Mouse (Mus musculus): ENCODE results near the gene Drg2.
"Not testable (repeated sequence)": the region's sequence is repeated elsewhere in the genome, so short reads cannot be mapped to it uniquely, and the experiment has no call there.

Drg2 gene

DNA sequence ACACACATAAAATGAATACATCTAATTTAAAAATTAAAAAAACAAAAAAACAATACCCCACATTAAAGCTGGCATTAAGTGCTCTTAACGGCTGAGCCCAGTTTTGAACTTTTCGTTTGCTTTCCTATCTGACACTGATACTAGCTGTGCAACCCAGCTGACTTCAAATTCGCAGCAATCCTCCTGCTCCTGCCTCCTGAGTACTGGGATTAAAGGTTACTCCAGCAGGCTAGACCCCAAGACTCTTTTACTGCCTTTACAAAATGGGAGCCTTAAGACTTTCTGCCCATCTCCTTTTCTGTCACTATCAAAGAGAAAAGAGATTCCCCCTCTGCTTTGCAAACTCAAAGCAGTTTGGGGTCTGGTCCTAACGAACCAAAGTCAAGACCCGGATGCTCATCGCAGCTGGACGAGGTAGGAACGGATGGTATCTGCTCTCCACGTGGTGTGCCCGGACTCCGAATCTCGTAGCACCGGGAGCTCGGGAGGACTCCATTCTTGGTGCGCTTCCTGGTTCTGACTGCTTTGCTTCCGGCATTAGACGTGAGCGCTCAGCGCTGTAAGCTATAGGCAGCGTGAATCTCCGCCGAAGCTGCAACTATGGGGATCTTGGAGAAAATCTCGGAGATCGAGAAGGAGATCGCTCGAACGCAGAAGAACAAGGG lies at the start of gene Drg2:
Drg2 (plus strand) TSS at position 512 of the 665 bp plus-strand sequence.
- DNase-seq: peak; percentile 95

GRCm38 (mm10) chr11:60406606-60407005 lies 47.8 kb upstream of the Drg2 start:
- DNase-seq: no peak

DNA sequence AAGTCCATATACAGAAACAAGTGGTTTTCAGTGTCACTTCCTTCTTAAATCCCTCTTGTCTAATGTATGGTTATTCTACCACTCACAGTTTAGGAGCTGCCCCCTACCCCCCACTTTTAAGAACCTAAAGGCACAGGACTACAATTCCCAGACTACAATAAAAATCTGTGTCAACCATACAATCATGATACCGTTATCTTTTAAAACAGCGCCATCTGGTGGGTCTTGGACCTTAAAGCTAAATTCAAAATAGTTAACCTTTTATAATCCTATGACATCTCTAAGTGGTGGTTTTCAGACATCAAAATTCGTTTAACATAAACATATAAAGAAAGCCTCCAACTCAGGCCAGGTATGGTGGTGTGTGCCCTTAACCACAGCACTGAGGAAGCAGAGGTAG lies 42.2 kb upstream of the Drg2 start:
- DNase-seq: peak; percentile 85

DNA sequence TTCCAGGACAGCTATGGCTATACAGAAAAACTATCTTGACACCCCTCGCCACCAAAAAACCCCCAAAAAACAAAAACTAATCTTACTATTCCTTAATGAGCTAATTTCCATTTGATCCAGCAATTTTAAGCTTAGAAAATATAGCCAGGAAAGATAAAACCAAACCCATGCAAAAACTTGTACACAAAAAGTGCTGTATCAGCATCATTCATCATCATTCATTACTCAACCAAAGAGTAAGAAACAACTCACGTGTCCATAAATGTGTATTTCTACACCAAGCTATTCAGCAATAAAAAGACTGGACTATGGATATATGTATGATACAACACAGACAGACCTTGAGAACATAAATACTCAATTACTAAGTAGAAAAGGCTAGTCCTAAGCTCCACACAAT lies 41.5 kb upstream of the Drg2 start:
- DNase-seq: no peak

GRCm38 (mm10) chr11:60416590-60416962 lies 37.8 kb upstream of the Drg2 start:
- no peak for DNase-seq

GRCm38 (mm10) chr11:60416963-60417716 lies 37.3 kb upstream of the Drg2 start, which contains the start of gene Gid4:
Gene Gid4, plus strand, starts transcription at chr11:60417145.
- DNase-seq: peak; percentile 99

DNA sequence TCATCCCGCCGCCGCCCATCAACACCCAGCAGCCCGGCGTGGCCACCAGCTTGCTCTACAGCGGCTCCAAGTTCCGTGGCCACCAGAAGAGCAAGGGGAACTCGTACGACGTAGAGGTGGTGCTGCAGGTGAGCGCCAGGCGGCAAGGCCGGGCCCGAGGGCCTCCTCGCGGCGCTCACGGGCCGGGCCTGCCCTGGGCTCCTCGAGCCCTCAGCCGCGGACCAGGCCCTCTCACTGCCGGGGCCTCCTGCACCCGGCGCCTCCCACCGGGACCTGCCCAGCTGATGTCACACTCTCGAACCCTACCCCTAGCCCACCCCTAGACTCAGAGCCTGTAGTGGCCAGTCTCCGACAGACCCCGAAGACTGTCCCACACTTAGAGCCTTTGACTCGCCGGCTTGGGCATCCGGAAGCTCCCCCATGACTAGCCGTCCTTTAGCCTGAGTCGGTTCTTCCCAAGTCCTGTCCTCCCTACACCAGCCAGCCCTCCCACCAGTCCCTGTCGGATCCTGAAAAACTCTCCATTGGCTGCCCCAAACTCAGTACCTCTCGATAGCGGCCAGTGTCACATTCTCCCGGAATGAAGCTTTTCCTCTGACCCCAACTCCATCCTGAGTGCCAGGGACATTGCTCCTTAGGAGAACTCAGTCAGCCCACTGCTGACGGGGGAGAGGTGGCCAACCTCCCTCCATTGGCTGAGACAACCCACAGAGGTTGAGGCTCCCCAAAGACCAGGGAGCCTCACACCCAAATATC lies 36.5 kb upstream of the Drg2 start, which contains the start of gene Atpaf2:
Atpaf2 (minus strand) TSS at position 741 of the 756 bp plus-strand sequence.
- DNase-seq: peak; percentile 33

DNA sequence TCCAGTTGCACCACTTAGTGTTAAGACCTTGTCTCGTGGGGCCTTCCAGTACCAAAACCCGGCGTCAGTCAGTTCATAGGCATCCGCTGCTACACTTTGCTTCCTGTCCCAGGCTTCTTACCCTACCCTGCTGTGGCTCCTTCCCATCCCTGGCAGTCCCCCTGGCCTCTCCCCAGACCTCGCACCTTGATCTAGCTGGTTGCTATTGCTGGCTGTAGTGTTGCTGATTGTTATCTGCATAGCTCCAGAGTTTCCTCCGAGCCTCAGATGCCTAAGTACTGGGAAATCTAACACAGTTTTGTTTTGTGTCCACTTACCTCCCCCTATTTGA lies 36.0 kb upstream of the Drg2 start:
- peak; percentile 16 for DNase-seq

DNA sequence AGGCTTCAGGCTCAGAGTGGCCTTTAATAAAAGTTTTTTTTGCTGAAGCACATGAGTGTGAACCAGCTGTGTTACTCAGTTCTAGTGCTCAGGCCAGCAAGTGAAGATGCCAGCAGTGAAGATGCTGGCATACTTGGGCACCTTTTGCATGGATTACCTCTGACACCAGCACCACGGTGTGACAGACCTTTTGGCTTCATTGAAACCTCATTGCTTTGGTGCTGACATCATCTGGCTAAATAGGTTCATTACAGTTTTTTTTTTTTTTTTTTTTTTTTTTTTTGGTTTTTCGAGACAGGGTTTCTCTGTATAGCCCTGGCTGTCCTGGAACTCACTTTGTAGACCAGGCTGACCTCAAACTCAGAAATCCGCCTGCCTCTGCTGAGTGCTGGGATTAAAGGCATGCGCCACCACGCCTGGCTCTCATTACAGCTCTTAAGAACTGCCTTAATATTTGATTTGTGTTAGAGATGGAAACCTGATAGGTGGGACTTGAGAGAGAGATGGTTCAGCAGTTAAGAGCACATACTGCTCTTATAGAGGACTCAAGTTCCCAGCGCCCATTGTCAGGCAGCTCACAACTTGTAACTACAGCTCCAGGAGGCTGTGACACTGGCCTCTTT lies 32.2 kb upstream of the Drg2 start:
- DNase-seq: no peak

GRCm38 (mm10) chr11:60423006-60423405 lies 31.4 kb upstream of the Drg2 start:
- no peak for DNase-seq

- no peak for DNase-seq
These were observed 28.0 kb upstream of the Drg2 start for GRCm38 (mm10) chr11:60426417-60426816.

- no peak for DNase-seq
These were observed 26.8 kb upstream of the Drg2 start for GRCm38 (mm10) chr11:60427628-60428027.

DNA sequence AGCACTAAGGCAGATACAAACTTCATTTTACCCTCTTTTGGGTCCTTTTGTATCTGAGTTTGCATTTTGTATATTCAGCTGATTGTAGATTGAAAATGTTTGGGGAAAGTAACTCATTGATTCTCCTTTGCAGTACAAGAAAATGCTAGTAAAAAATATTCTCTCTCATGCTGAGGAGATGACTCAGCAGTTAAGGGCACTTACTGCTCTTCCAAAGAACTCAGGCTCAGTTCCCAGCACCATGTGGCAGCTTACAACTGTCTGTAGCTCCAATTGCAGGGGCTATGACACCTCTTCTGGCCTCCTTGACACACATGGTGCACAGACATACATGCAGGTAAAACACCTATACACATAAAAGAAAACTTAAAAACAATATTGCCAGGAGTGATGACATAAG lies 20.9 kb upstream of the Drg2 start:
- no peak for DNase-seq

- no peak for DNase-seq
These were observed 19.3 kb upstream of the Drg2 start for GRCm38 (mm10) chr11:60435133-60435532.

DNA sequence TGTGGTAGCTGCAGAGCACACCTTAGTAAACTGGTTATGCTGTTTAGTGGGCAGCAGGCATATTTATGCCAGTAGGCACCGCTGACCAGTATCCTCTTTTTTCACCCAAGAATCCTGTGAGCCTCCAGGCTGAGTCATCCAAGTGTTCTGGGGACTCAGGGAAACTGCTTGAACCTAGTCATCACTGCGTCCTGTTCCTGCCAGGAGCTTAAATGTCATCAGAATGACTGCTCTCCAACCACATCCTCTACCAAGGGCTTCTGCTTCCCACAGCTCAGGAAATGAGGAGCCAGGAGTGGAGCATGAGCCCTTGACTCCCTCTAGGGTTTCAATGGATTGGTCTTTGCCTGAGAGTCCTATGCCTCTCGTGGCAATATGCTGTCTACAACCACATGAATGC lies 17.8 kb upstream of the Drg2 start:
- DNase-seq: no peak

- DNase-seq: not testable (repeated sequence)
These were observed 14.8 kb upstream of the Drg2 start for GRCm38 (mm10) chr11:60439621-60440020.

DNA sequence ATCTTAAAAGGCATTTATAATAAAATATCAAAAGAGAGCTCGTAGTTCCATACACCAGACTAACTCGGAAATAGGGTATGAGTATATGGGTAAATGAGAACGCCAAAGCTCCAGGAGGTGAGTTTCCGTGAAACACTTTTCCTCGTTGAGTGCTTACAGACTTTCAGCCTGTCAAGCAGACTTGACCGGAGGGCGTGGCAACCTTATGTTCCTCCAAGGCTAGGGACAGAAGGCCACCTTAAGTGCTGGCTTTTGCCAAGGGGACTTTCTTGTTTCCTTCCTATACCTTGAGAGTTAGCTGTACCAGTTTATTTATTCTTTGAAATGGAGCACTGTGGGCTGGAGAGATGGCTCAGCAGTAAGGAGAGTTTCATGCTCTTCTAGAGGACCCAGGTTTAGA lies 14.2 kb upstream of the Drg2 start:
- no peak for DNase-seq

- no peak for DNase-seq
These were observed 11.5 kb upstream of the Drg2 start for GRCm38 (mm10) chr11:60442896-60443295.

DNA sequence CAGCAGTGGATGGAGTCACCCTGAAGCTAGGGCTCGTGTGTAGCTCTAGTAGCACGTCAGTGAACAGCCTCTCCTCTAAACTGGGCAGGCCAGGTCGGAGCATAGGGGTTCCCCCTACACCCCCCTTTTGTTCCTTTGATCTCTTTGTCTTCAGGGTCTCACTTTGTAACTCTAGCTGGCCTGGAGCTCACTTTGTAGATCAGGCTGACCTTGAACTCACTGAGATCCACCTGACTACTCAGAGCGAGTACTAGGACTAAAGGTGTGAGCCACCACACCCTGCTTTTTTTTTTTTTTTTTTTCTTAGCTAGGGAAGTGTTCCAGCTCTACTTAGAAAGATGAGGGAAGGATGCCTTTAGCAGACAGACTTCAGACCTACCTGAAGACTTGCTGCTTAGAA lies 10.4 kb upstream of the Drg2 start:
- no peak for DNase-seq

GRCm38 (mm10) chr11:60454745-60455087 lies 325 bp downstream of the Drg2 start:
- no peak for DNase-seq

- no peak for DNase-seq
These were observed 3.6 kb downstream of the Drg2 start for GRCm38 (mm10) chr11:60457973-60458372.

DNA sequence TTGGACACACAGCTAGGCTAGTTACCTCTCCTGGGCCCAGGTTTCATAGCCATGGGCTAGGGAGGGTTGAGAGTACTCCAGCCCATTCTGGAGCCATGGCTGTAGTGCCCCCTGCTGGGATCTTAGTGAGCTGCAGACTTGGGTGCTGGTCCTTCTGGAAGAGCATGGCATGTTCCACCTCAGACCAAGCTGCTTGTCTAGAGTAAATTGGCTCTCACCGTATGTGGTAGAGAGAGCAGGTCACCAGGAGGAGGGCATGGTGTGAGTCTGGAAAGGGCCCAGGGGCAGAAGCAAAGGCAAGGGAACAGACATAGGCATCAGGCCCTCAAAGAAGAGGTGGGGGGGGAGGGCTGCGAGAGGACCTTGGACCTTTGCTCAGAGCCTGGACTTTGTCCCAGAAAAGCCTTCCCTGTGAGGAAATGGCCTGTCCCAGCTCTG lies 11.6 kb downstream of the Drg2 start:
- DNase-seq: peak; percentile 49

GRCm38 (mm10) chr11:60469039-60469438 lies 14.6 kb downstream of the Drg2 start, which contains the start of gene Myo15:
Gene Myo15, plus strand, starts transcription at chr11:60469339.
- DNase-seq: no peak
